Mouse (Mus musculus): ENCODE measurements around the gene Eps8. TPM values are rescaled to one million over a fixed set of nuclear protein-coding genes. Genes with fewer than 3 reads are reported as not detected.
A peak's percentile ranks its signal among the peaks of the same experiment; 100 is the strongest.

Gene Eps8
- polyA plus RNA-seq, 1 experiment = 50.4 TPM

DNA sequence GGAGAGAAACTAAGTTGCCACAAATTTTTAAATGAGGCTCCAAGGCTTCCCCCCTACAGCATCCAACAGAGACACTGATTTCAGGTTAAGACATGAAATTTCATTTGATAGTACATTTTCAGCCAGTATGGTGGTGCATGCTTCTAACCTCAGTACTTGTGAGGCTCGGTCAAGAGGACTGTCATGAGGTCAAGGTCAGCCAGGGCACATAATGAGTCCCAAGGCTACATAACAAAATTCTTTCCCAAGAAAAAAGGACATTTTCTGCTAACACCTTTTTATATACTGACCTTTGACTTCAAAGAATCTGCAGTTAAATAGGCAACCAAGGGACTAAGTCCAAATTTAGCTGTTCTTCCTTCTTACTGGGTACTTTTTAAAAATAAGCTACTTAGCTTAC lies 181.2 kb downstream of the Eps8 start:
- TF ChIP-seq POLR2A (IDR thresholded peaks at IDR 0.05; ENCODE audit: borderline replicate concordance, insufficient read depth, low read length) (no peak), CTCF (IDR thresholded peaks at IDR 0.05; ENCODE audit: borderline replicate concordance, insufficient read depth, low read depth, low read length) (no peak)
- peaks cover 2% of the 10 kb centered on the region; the same call in 1 of the 2 replicates for H3K4me1 ChIP-seq (ENCODE audit: control insufficient read depth, insufficient read depth, low read length)
- no peak for DNase-seq
- H3K27me3 ChIP-seq (ENCODE audit: control insufficient read depth, insufficient read depth, low read length) = no peaks in the 10 kb centered on the region
- H3K4me3 ChIP-seq (replicated peaks; ENCODE audit: insufficient read depth, low read depth, low read length) = no peak overlapping the region
- no peak overlapping the region for H3K27ac ChIP-seq (ENCODE audit: insufficient read depth, low read length)
- WGBS = 96% methylated on average over 1 of the region's 1 CpGs

GRCm38 (mm10) chr6:137472129-137472528 lies 182.5 kb downstream of the Eps8 start:
- peaks cover 2% of the 10 kb centered on the region; the same call in 1 of the 2 replicates for H3K4me1 ChIP-seq (ENCODE audit: control insufficient read depth, insufficient read depth, low read length)
- no peak overlapping the region for H3K4me3 ChIP-seq (replicated peaks; ENCODE audit: insufficient read depth, low read depth, low read length)
- DNase-seq = no peak
- H3K27me3 ChIP-seq (ENCODE audit: control insufficient read depth, insufficient read depth, low read length) = no peaks in the 10 kb centered on the region
- TF ChIP-seq CTCF (IDR thresholded peaks at IDR 0.05; ENCODE audit: borderline replicate concordance, insufficient read depth, low read depth, low read length) (no peak), POLR2A (IDR thresholded peaks at IDR 0.05; ENCODE audit: borderline replicate concordance, insufficient read depth, low read length) (no peak)
- H3K27ac ChIP-seq (ENCODE audit: insufficient read depth, low read length) = no peak overlapping the region
- WGBS = 69% methylated on average over 9 of the region's 9 CpGs

DNA sequence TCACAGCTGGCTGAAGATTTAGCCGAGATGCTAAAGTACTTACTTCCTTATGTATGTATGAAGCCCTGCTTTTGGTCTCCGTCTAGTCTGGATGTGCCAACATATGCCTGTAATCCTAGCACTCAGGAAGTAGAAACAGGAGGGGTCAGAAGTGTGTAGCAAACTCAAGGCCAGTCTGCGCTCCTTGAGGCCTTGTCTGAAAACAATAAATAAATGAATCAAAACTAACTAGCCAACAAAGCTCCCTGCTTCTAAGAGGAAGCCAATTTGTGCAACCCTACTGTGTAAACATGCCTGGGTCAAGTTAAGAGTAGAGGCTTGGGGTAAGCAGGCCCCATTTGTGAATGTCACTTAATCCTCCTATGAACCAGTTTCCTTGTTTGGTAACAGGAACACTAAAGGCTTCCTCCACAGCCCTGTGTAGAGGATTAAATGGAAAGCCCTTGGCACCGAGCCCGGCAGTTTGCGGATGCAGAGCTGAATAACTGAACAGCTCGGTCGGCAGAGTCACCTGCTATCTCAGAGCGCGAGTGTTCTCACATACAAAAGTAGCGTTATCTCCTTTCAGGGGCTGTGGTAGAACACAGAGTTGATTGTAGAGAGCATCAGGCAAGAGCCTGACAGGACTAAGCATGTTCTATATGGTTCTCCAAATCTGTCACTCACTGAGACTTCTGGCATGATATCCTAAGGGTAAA lies 183.6 kb downstream of the Eps8 start:
- Histone ChIP-seq H3K27me3 (ENCODE audit: control insufficient read depth, insufficient read depth, low read length) (no peaks in the 10 kb centered on the region), H3K27ac (ENCODE audit: insufficient read depth, low read length) (no peak overlapping the region), H3K4me3 (replicated peaks; ENCODE audit: insufficient read depth, low read depth, low read length) (no peak overlapping the region), H3K4me1 (ENCODE audit: control insufficient read depth, insufficient read depth, low read length) (peaks cover 2% of the 10 kb centered on the region; the same call in 1 of the 2 replicates)
- DNase-seq = peak; percentile 81 to 86
- WGBS = 25% methylated on average over 11 of the region's 11 CpGs
- TF ChIP-seq CTCF (IDR thresholded peaks at IDR 0.05; ENCODE audit: borderline replicate concordance, insufficient read depth, low read depth, low read length) (no peak), POLR2A (IDR thresholded peaks at IDR 0.05; ENCODE audit: borderline replicate concordance, insufficient read depth, low read length) (no peak)

DNA sequence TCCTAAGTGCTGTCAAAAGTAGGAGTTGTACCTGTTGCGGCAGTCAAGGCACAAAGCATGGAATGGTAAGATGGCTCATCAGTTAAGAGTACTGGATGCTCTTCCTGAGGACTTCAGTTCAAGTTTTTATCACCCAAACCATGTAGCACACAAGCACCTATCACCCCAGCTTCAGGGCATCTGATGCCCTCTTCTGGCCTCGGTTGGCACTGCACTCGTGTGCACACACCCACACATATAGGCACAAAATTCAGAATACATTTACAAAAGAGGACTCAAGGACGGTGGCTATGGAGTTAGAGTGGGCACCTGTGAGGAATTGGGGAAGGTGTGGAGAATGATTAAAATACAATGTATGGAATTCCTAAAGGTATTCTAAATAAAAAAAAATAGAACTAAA lies 185.1 kb downstream of the Eps8 start:
- Histone ChIP-seq H3K27me3 (ENCODE audit: control insufficient read depth, insufficient read depth, low read length) (no peaks in the 10 kb centered on the region), H3K4me3 (replicated peaks; ENCODE audit: insufficient read depth, low read depth, low read length) (no peak overlapping the region), H3K27ac (ENCODE audit: insufficient read depth, low read length) (no peak overlapping the region), H3K4me1 (ENCODE audit: control insufficient read depth, insufficient read depth, low read length) (peaks cover 2% of the 10 kb centered on the region; the same call in 1 of the 2 replicates)
- WGBS = 99% methylated on average over 4 of the region's 4 CpGs
- DNase-seq = no peak
- TF ChIP-seq CTCF (IDR thresholded peaks at IDR 0.05; ENCODE audit: borderline replicate concordance, insufficient read depth, low read depth, low read length) = no peak
- no peak for TF ChIP-seq POLR2A (IDR thresholded peaks at IDR 0.05; ENCODE audit: borderline replicate concordance, insufficient read depth, low read length)

DNA sequence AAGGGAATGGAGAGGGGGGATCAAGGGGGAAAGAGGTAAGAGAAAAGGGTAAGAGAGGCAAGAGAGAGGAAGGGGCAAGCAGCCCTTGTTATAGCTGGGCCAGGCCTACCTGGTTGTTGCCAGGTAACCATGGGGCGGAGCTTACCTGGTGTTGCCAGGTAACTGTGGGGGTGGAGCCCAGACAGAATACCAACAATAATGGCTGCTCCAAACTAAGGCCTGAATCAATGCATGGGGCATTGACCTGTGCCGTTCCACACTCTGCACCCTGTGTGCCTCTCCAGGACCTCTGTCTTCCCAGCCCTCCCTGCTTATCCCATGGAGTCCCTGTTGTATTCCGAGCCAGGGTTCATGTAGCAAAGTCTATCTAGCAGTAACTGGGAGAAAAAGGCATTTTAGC lies 187.0 kb downstream of the Eps8 start:
- no peak overlapping the region for H3K27ac ChIP-seq (ENCODE audit: insufficient read depth, low read length)

GRCm38 (mm10) chr6:137466256-137466655 lies 188.4 kb downstream of the Eps8 start:
- Histone ChIP-seq H3K27ac (ENCODE audit: insufficient read depth, low read length) (no peak overlapping the region), H3K27me3 (ENCODE audit: control insufficient read depth, insufficient read depth, low read length) (no peaks in the 10 kb centered on the region), H3K4me3 (replicated peaks; ENCODE audit: insufficient read depth, low read depth, low read length) (no peak overlapping the region), H3K4me1 (ENCODE audit: control insufficient read depth, insufficient read depth, low read length) (peaks cover 12% of the 10 kb centered on the region)
- TF ChIP-seq CTCF (IDR thresholded peaks at IDR 0.05; ENCODE audit: borderline replicate concordance, insufficient read depth, low read depth, low read length) (no peak), POLR2A (IDR thresholded peaks at IDR 0.05; ENCODE audit: borderline replicate concordance, insufficient read depth, low read length) (no peak)
- WGBS = 53% methylated on average over 2 of the region's 2 CpGs
- DNase-seq = no peak

More for the DNA sequence above, 187.0 kb downstream of the Eps8 start:
- TF ChIP-seq CTCF (IDR thresholded peaks at IDR 0.05; ENCODE audit: borderline replicate concordance, insufficient read depth, low read depth, low read length) (no peak), POLR2A (IDR thresholded peaks at IDR 0.05; ENCODE audit: borderline replicate concordance, insufficient read depth, low read length) (no peak)
- Histone ChIP-seq H3K4me3 (replicated peaks; ENCODE audit: insufficient read depth, low read depth, low read length) (no peak overlapping the region), H3K4me1 (ENCODE audit: control insufficient read depth, insufficient read depth, low read length) (peaks cover 14% of the 10 kb centered on the region), H3K27me3 (ENCODE audit: control insufficient read depth, insufficient read depth, low read length) (no peaks in the 10 kb centered on the region)
- DNase-seq = no peak
- WGBS = 93% methylated on average over 3 of the region's 3 CpGs

DNA sequence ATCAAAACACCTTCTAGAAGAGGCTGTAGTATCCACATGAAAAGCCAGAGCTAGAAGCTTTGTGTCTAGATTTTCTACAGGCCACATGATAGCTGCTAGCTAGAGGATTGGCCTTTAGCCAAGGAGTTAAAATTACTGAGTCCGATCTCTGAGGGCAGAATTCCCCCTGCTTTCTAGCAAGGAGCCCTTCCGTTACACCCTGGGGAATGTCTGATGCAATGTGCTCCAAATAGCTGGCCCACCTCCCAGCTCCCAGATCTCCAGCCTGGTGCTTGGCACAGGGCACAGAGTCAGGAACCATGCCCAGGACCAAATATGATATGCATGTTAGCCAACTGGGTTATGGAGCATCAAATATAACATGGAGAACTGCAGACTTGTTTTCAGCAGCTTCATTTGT lies 189.4 kb downstream of the Eps8 start:
- no peak overlapping the region for H3K27ac ChIP-seq (ENCODE audit: insufficient read depth, low read length)
- no peak for TF ChIP-seq CTCF (IDR thresholded peaks at IDR 0.05; ENCODE audit: borderline replicate concordance, insufficient read depth, low read depth, low read length)
- peaks cover 12% of the 10 kb centered on the region for H3K4me1 ChIP-seq (ENCODE audit: control insufficient read depth, insufficient read depth, low read length)
- 2% methylated on average over 2 of the region's 2 CpGs for WGBS
- DNase-seq = peak; percentile 92 to 97
- H3K4me3 ChIP-seq (replicated peaks; ENCODE audit: insufficient read depth, low read depth, low read length) = no peak overlapping the region
- H3K27me3 ChIP-seq (ENCODE audit: control insufficient read depth, insufficient read depth, low read length) = no peaks in the 10 kb centered on the region

DNA sequence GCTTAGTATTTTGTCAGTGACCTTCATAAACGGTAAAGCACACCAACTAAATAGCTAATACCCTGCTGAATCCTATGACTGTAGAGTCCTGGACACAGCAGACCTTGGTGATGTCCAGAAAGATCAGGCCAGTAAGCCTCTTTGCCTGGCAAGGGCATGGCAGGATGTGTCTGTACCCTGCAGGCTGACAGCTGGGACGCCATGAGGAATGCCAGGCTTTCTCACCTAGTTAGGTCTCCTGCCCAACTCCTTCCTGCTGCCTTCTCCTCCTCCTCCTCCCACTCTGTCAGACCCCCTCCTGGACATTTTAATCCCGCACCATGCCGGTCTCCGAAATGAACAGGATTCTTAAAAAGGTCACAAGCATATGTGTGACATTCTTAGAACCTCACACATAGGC lies 190.9 kb downstream of the Eps8 start:
- no peak for TF ChIP-seq CTCF (IDR thresholded peaks at IDR 0.05; ENCODE audit: borderline replicate concordance, insufficient read depth, low read depth, low read length)
- H3K4me3 ChIP-seq (replicated peaks; ENCODE audit: insufficient read depth, low read depth, low read length) = no peak overlapping the region
- H3K4me1 ChIP-seq (ENCODE audit: control insufficient read depth, insufficient read depth, low read length) = peaks cover 12% of the 10 kb centered on the region
- no peak overlapping the region for H3K27ac ChIP-seq (ENCODE audit: insufficient read depth, low read length)
- H3K27me3 ChIP-seq (ENCODE audit: control insufficient read depth, insufficient read depth, low read length) = no peaks in the 10 kb centered on the region
- WGBS = 15% methylated on average over 5 of the region's 5 CpGs
- DNase-seq = peak; percentile 48 to 70
